Mouse (Mus musculus): Measurements from ENCODE around the gene Ivd.

The Ivd gene

GRCm38 (mm10) chr2:118906118-118906492, 44.4 kb downstream of the Ivd start:
- CTCF ChIA-PET: interaction anchor here (0.5 to 0.6 kb wide), 2 partner anchors 24 to 103 kb away, joined by 4 to 6 read pairs; no protein-coding TSS in a partner anchor

GRCm38 (mm10) chr2:118907781-118908180, 46.0 kb downstream of the Ivd start:
- CTCF ChIA-PET: no interaction called here

GRCm38 (mm10) chr2:118909151-118909550, 47.4 kb downstream of the Ivd start:
- CTCF ChIA-PET: interaction anchor here (0.6 kb wide), 2 partner anchors 61 to 278 kb away, joined by 3 to 8 read pairs; no protein-coding TSS in a partner anchor

GRCm38 (mm10) chr2:118910605-118911278, 49.0 kb downstream of the Ivd start:
- CTCF ChIA-PET: interaction anchor here (0.7 kb wide), 1 partner anchor 151 kb away, joined by 5 read pairs; no protein-coding TSS in a partner anchor

GRCm38 (mm10) chr2:118912706-118913105, 51.0 kb downstream of the Ivd start:
- CTCF ChIA-PET: interaction anchor here (0.8 kb wide), 1 partner anchor 93 kb away, joined by 3 read pairs; no protein-coding TSS in a partner anchor

GRCm38 (mm10) chr2:118913551-118914276, 52.0 kb downstream of the Ivd start:
- CTCF ChIA-PET: interaction anchor here (0.6 kb wide), 1 partner anchor 26 kb away, joined by 3 read pairs; no protein-coding TSS in a partner anchor

GRCm38 (mm10) chr2:118914685-118915084, 52.9 kb downstream of the Ivd start:
- CTCF ChIA-PET: no interaction called here

- CTCF ChIA-PET: interaction anchor here (0.6 kb wide), 1 partner anchor 295 kb away, joined by 3 read pairs; no protein-coding TSS in a partner anchor
Measured at GRCm38 (mm10) chr2:118916436-118916835, 54.7 kb downstream of the Ivd start.

- CTCF ChIA-PET: interaction anchor here (0.5 kb wide), 1 partner anchor 250 kb away, joined by 3 read pairs; no protein-coding TSS in a partner anchor
Measured at GRCm38 (mm10) chr2:118918543-118918942, 56.8 kb downstream of the Ivd start.

- CTCF ChIA-PET: interaction anchor here (0.5 kb wide), 1 partner anchor 78 kb away, joined by 3 read pairs; no protein-coding TSS in a partner anchor
Measured at GRCm38 (mm10) chr2:118920428-118920827, 58.7 kb downstream of the Ivd start.

GRCm38 (mm10) chr2:118925952-118926351, 64.2 kb downstream of the Ivd start:
- CTCF ChIA-PET: interaction anchor here (0.7 kb wide), 1 partner anchor 90 kb away, joined by 6 read pairs; no protein-coding TSS in a partner anchor

- CTCF ChIA-PET: interaction anchor here (0.7 kb wide), 1 partner anchor 90 kb away, joined by 6 read pairs; no protein-coding TSS in a partner anchor
Measured at GRCm38 (mm10) chr2:118926361-118926997, 64.7 kb downstream of the Ivd start, which contains the start of gene Chst14. Gene Chst14, plus strand, starts transcription at chr2:118926496.

- CTCF ChIA-PET: no interaction called here
Measured at GRCm38 (mm10) chr2:118926998-118927739, 65.4 kb downstream of the Ivd start.

Measured in spleen, embryonic (tissue).